9 mouse cellular contexts compared by ENCODE assay signal in genomic region chr1:66896556-66896955, GRCm38 (mm10). TPM values are rescaled to one million over a fixed set of nuclear protein-coding genes. Genes with fewer than 3 reads are reported as not detected.
DNase-seq lines count a peak whose midpoint lies in the region; ATAC-seq and TF ChIP-seq lines count a peak whose summit lies in the region.
"Had no signal": no experiment of that assay in that cellular context is flagged by ENCODE, and none has a peak within 500 bp of the region (broad histone marks: within the 10 kb centered on the region; RNA-seq: fewer than 3 reads in every experiment).

No protein-coding gene starts in this region.

- no peak for TF ChIP-seq CTCF in lung, embryonic 14.5 days (IDR thresholded peaks at IDR 0.05; ENCODE audit: low read depth)

- H3K9me3 ChIP-seq in lung, embryonic 14.5 days (ENCODE audit: low read depth, low read length): no peaks in the 10 kb centered on the region
- H3K9me3 ChIP-seq in forebrain, embryonic 13.5 days (replicated peaks): no peaks in the 10 kb centered on the region
- H3K9me3 ChIP-seq in limb, embryonic 12.5 days: no peaks in the 10 kb centered on the region
- no peaks in the 10 kb centered on the region for H3K9me3 ChIP-seq in stomach, embryonic 15.5 days

- peak; percentile 59; the same call in 1 of the 2 replicates for ATAC-seq in lung, embryonic 14.5 days (ENCODE audit: insufficient read depth)
- ATAC-seq in forebrain, embryonic 13.5 days: peak; percentile 61
- ATAC-seq in limb, embryonic 12.5 days (ENCODE audit: insufficient number of reproducible peaks, insufficient read depth, low FRiP score, low TSS enrichment, low read depth): peak; percentile 30; the same call in 1 of the 2 replicates
- peak; percentile 40; the same call in 1 of the 2 replicates for ATAC-seq in stomach, embryonic 15.5 days (ENCODE audit: insufficient read depth, low FRiP score, low read depth)

- no peaks in the 10 kb centered on the region for H3K27me3 ChIP-seq in lung, embryonic 14.5 days (ENCODE audit: insufficient read depth, low read length)
- no peaks in the 10 kb centered on the region for H3K27me3 ChIP-seq in forebrain, embryonic 13.5 days
- no peaks in the 10 kb centered on the region for H3K27me3 ChIP-seq in limb, embryonic 12.5 days
- no peaks in the 10 kb centered on the region for H3K27me3 ChIP-seq in stomach, embryonic 15.5 days (replicated peaks)

- H3K4me2 ChIP-seq in lung, embryonic 14.5 days: peak overlapping the region; percentile 47
- H3K4me2 ChIP-seq in forebrain, embryonic 13.5 days: peak overlapping the region; percentile 44
- peak overlapping the region; percentile 32 for H3K4me2 ChIP-seq in limb, embryonic 12.5 days
- peak overlapping the region; percentile 40 for H3K4me2 ChIP-seq in stomach, embryonic 15.5 days

- peaks cover 4% of the 10 kb centered on the region; the same call in 1 of the 2 replicates for H3K4me1 ChIP-seq in lung, embryonic 14.5 days (ENCODE audit: insufficient read depth)
- H3K4me1 ChIP-seq in forebrain, embryonic 13.5 days: peaks cover 25% of the 10 kb centered on the region; the same call in 1 of the 2 replicates
- peaks cover 19% of the 10 kb centered on the region for H3K4me1 ChIP-seq in limb, embryonic 12.5 days (replicated peaks)
- no peaks in the 10 kb centered on the region for H3K4me1 ChIP-seq in stomach, embryonic 15.5 days

- peak; percentile 26 for DNase-seq in lung, embryonic 14.5 days
- no peak for DNase-seq in lung, postnatal 10 days
- DNase-seq in urinary bladder, adult 18-20 months (ENCODE audit: low spot score in 2 of 2): no peak
- no peak for DNase-seq in right cerebral cortex, postnatal 36 days (ENCODE audit: low spot score in 2 of 2)
- no peak for DNase-seq in spleen, adult 18-20 months

- no peak overlapping the region for H3K27ac ChIP-seq in lung, embryonic 14.5 days (ENCODE audit: low read depth)
- H3K27ac ChIP-seq in forebrain, embryonic 13.5 days: peak overlapping the region; percentile 71
- H3K27ac ChIP-seq in limb, embryonic 12.5 days: no peak overlapping the region
- no peak overlapping the region for H3K27ac ChIP-seq in stomach, embryonic 15.5 days

- no peak overlapping the region for H3K4me3 ChIP-seq in lung, embryonic 14.5 days (ENCODE audit: low read depth, low read length)
- no peak overlapping the region for H3K4me3 ChIP-seq in forebrain, embryonic 13.5 days
- no peak overlapping the region for H3K4me3 ChIP-seq in limb, embryonic 12.5 days (replicated peaks)
- H3K4me3 ChIP-seq in stomach, embryonic 15.5 days (replicated peaks): no peak overlapping the region
- H3K4me3 ChIP-seq: erythroblast, embryonic 14.5 days had no signal

- no peaks in the 10 kb centered on the region for H3K36me3 ChIP-seq in lung, embryonic 14.5 days (ENCODE audit: insufficient read depth)
- H3K36me3 ChIP-seq in forebrain, embryonic 13.5 days (ENCODE audit: poor library complexity, severe bottlenecking): no peaks in the 10 kb centered on the region
- H3K36me3 ChIP-seq in limb, embryonic 12.5 days: no peaks in the 10 kb centered on the region
- no peaks in the 10 kb centered on the region for H3K36me3 ChIP-seq in stomach, embryonic 15.5 days

- 46% methylated on average over 5 of the region's 5 CpGs for WGBS in lung, embryonic 14.5 days
- WGBS in forebrain, embryonic 13.5 days: 25% methylated on average over 5 of the region's 5 CpGs
- WGBS in limb, embryonic 12.5 days: 51% methylated on average over 5 of the region's 5 CpGs
- 40% methylated on average over 5 of the region's 5 CpGs for WGBS in stomach, embryonic 15.5 days

- H3K9ac ChIP-seq in lung, embryonic 14.5 days: no peak overlapping the region; the same call in 1 of the 2 replicates
- H3K9ac ChIP-seq in forebrain, embryonic 13.5 days: peak overlapping the region; percentile 30; the same call in 1 of the 2 replicates
- no peak overlapping the region for H3K9ac ChIP-seq in limb, embryonic 12.5 days (replicated peaks)
- no peak overlapping the region for H3K9ac ChIP-seq in stomach, embryonic 15.5 days

RNA-seq across cellular contexts. Expression of gene Acadl, which starts 33.5 kb away (rescaled TPM):
- polyA plus RNA-seq in lung, embryonic 14.5 days (2014; fragmentation: Nextera tagmentation; extraction: Ambion mirVana): 128 and 140 TPM in 2 replicates
- 31.7 and 36.9 TPM in 2 replicates for polyA plus RNA-seq in forebrain, embryonic 13.5 days (2015; fragmentation: Nextera tagmentation; extraction: Ambion mirVana)
- 66.1 and 67.8 TPM in 2 replicates for polyA plus RNA-seq in limb, embryonic 12.5 days (2016; fragmentation: Nextera tagmentation; extraction: Ambion mirVana)
- 163 and 172 TPM in 2 replicates for polyA plus RNA-seq in stomach, embryonic 15.5 days (2015; fragmentation: Nextera tagmentation; extraction: Ambion mirVana)

RNA-seq across cellular contexts. Expression of gene Myl1, which starts 48.6 kb away (rescaled TPM):
- polyA plus RNA-seq in lung, embryonic 14.5 days (2014; fragmentation: Nextera tagmentation; extraction: Ambion mirVana): 0.88 and 13.0 TPM in 2 replicates
- polyA plus RNA-seq in forebrain, embryonic 13.5 days (2015; fragmentation: Nextera tagmentation; extraction: Ambion mirVana): 0.31 and 0.34 TPM in 2 replicates
- 170 and 171 TPM in 2 replicates for polyA plus RNA-seq in limb, embryonic 12.5 days (2016; fragmentation: Nextera tagmentation; extraction: Ambion mirVana)
- polyA plus RNA-seq in stomach, embryonic 15.5 days (2015; fragmentation: Nextera tagmentation; extraction: Ambion mirVana): 13.4 and 26.5 TPM in 2 replicates
- polyA plus RNA-seq: erythroblast, embryonic 14.5 days had no signal
